Mouse (Mus musculus) liver, embryonic 13.5 days (tissue): ENCODE measurements around the gene 4930556J24Rik. TPM values are rescaled to one million over a fixed set of nuclear protein-coding genes. Genes with fewer than 3 reads are reported as not detected.
"Not testable (repeated sequence)": the region's sequence is repeated elsewhere in the genome, so short reads cannot be mapped to it uniquely, and the experiment has no call there.

Experiments
- ATAC-seq: fragments of 200-750 bp; cut with Nextera tagmentation; 2 replicates; pipeline ENCODE4 v1.8.0; 2017; ENCODE audit warnings: low read depth, mild to moderate bottlenecking, moderate number of reproducible peaks, moderate library complexity
- DNase-seq: peaks from one replicate; pipeline ENCODE4 v3.0.0; 2022
- H3K27ac ChIP-seq: fragments of 300-500 bp; sonication (generic); 2 replicates; pipeline ENCODE4 v1.5.1; 2015; ENCODE audit warnings: moderate library complexity, mild to moderate bottlenecking, inconsistent platforms
- H3K27me3 ChIP-seq: fragments of 300-500 bp; sonication (generic); 2 replicates; pipeline ENCODE4 v1.6.1; 2015; ENCODE audit warnings: mild to moderate bottlenecking, inconsistent platforms
- H3K36me3 ChIP-seq: fragments of 300-500 bp; sonication (generic); 2 replicates; pipeline ENCODE4 v1.6.1; 2015; ENCODE audit warnings: mild to moderate bottlenecking, inconsistent platforms
- H3K4me1 ChIP-seq: fragments of 300-500 bp; sonication (generic); replicated peaks from 2 replicates; pipeline ENCODE4 v1.6.1; 2015; ENCODE audit warnings: inconsistent platforms
- H3K4me2 ChIP-seq: fragments of 300-500 bp; sonication (generic); 2 replicates; pipeline ENCODE4 v1.6.1; 2015; ENCODE audit warnings: inconsistent platforms, mild to moderate bottlenecking, moderate library complexity
- H3K4me3 ChIP-seq: fragments of 300-500 bp; sonication (generic); replicated peaks from 2 replicates; pipeline ENCODE4 v1.5.1; 2015; ENCODE audit warnings: mild to moderate bottlenecking, inconsistent platforms
- H3K9ac ChIP-seq: fragments of 300-500 bp; sonication (generic); 2 replicates; pipeline ENCODE4 v1.6.1; 2015; ENCODE audit warnings: mild to moderate bottlenecking, inconsistent platforms
- H3K9me3 ChIP-seq: fragments of 300-500 bp; sonication (generic); replicated peaks from 2 replicates; pipeline ENCODE4 v1.6.1; 2016; ENCODE audit warnings: inconsistent platforms
- WGBS: fragments of 180-500 bp; shearing (Covaris S2); methylation state at CpG from one replicate; pipeline ENCODE4 v1.1.7; 2015; ENCODE audit not compliant: insufficient replicate concordance; 5-methylcytosine and 5-hydroxymethylcytosine counted together
- polyA plus RNA-seq: library from polyadenylated mRNA; unstranded; fragments of >200 nt; fragmentation: Nextera tagmentation; extraction: Ambion mirVana; gene quantifications from 2 replicates; pipeline ENCODE4 v1.2.1, GENCODE M21; 2015

Gene 4930556J24Rik
- polyA plus RNA-seq, 1 experiment from 2014 or later: not detected

- Histone ChIP-seq H3K4me1 (peaks cover 13% of the 10 kb centered on the region), H3K36me3 (peaks cover 89% of the 10 kb centered on the region)
Observed at GRCm38 (mm10) chr11:3970361-3970760, 6.2 kb downstream of the 4930556J24Rik start.

GRCm38 (mm10) chr11:3969837-3970236, 6.7 kb downstream of the 4930556J24Rik start:
- no peak for ATAC-seq
- Histone ChIP-seq H3K9ac (no peak overlapping the region), H3K4me3 (no peak overlapping the region), H3K27me3 (no peaks in the 10 kb centered on the region), H3K9me3 (no peaks in the 10 kb centered on the region), H3K4me2 (no peak overlapping the region), H3K27ac (no peak overlapping the region), H3K4me1 (peaks cover 18% of the 10 kb centered on the region), H3K36me3 (peaks cover 84% of the 10 kb centered on the region)
- no peak for DNase-seq
- WGBS: 68% methylated on average over 3 of the region's 3 CpGs

More at GRCm38 (mm10) chr11:3970361-3970760, 6.2 kb downstream of the 4930556J24Rik start:
- no peaks in the 10 kb centered on the region for H3K27me3 ChIP-seq
- no peak overlapping the region for H3K4me3 ChIP-seq
- no peak overlapping the region for H3K9ac ChIP-seq
- ATAC-seq (no peak), DNase-seq (no peak)
- H3K9me3 ChIP-seq: no peaks in the 10 kb centered on the region
- no peak overlapping the region for H3K4me2 ChIP-seq
- H3K27ac ChIP-seq: no peak overlapping the region
- 87% methylated on average over 7 of the region's 7 CpGs for WGBS

- ATAC-seq (peak; percentile 74; the same call in 1 of the 2 replicates), DNase-seq (no peak)
- H3K9me3 ChIP-seq: no peaks in the 10 kb centered on the region
- WGBS: 7% methylated on average over 11 of the region's 11 CpGs
- peaks cover 31% of the 10 kb centered on the region for H3K36me3 ChIP-seq
- peaks cover 3% of the 10 kb centered on the region; the same call in 1 of the 2 replicates for H3K27me3 ChIP-seq
- H3K27ac ChIP-seq: peak overlapping the region; percentile 73
- H3K4me3 ChIP-seq: peak overlapping the region; percentile 83
- H3K4me1 ChIP-seq: peaks cover 33% of the 10 kb centered on the region
- H3K9ac ChIP-seq: peak overlapping the region; percentile 81
- H3K4me2 ChIP-seq: peak overlapping the region; percentile 80
Observed at GRCm38 (mm10) chr11:3964416-3965172, 12.0 kb downstream of the 4930556J24Rik start.

- H3K36me3 ChIP-seq: peaks cover 23% of the 10 kb centered on the region
- H3K27ac ChIP-seq: peak within 1 kb of the TSS; percentile 73
- H3K4me1 ChIP-seq: peaks cover 33% of the 10 kb centered on the region
- ATAC-seq: peak; percentile 88
- peak; percentile 77 for DNase-seq
- peak within 1 kb of the TSS; percentile 83 for H3K4me3 ChIP-seq
- under 1% methylated on average over 31 of the region's 31 CpGs for WGBS
- H3K9me3 ChIP-seq: no peaks in the 10 kb centered on the region
- peaks cover 3% of the 10 kb centered on the region; the same call in 1 of the 2 replicates for H3K27me3 ChIP-seq
- peak within 1 kb of the TSS; percentile 81 for H3K9ac ChIP-seq
- H3K4me2 ChIP-seq: peak within 1 kb of the TSS; percentile 80
Observed at GRCm38 (mm10) chr11:3963610-3964415, 12.8 kb downstream of the 4930556J24Rik start, which contains the start of gene Pes1. Gene Pes1 (plus strand): TSS chr11:3963975.

- H3K4me1 ChIP-seq: peaks cover 33% of the 10 kb centered on the region
- H3K27me3 ChIP-seq: peaks cover 3% of the 10 kb centered on the region; the same call in 1 of the 2 replicates
- ATAC-seq (no peak), DNase-seq (no peak)
- peak overlapping the region; percentile 80 for H3K4me2 ChIP-seq
- peaks cover 17% of the 10 kb centered on the region for H3K36me3 ChIP-seq
- H3K9me3 ChIP-seq: no peaks in the 10 kb centered on the region
- peak overlapping the region; percentile 55; the same call in 1 of the 2 replicates for H3K27ac ChIP-seq
- H3K4me3 ChIP-seq: peak overlapping the region; percentile 83
- peak overlapping the region; percentile 81 for H3K9ac ChIP-seq
- 73% methylated on average over 10 of the region's 10 CpGs for WGBS
Observed at GRCm38 (mm10) chr11:3963155-3963554, 13.4 kb downstream of the 4930556J24Rik start.

- no peaks in the 10 kb centered on the region for H3K9me3 ChIP-seq
- WGBS: 46% methylated on average over 3 of the region's 3 CpGs
- DNase-seq: no peak
- H3K4me3 ChIP-seq: no peak overlapping the region
- ATAC-seq: no peak
- peaks cover 3% of the 10 kb centered on the region; the same call in 1 of the 2 replicates for H3K27me3 ChIP-seq
- H3K27ac ChIP-seq: no peak overlapping the region
- no peak overlapping the region for H3K9ac ChIP-seq
- no peak overlapping the region for H3K4me2 ChIP-seq
- peaks cover 3% of the 10 kb centered on the region for H3K36me3 ChIP-seq
- peaks cover 33% of the 10 kb centered on the region for H3K4me1 ChIP-seq
Observed at GRCm38 (mm10) chr11:3961761-3962160, 14.8 kb downstream of the 4930556J24Rik start.

- Histone ChIP-seq H3K4me3 (no peak overlapping the region), H3K4me1 (peaks cover 25% of the 10 kb centered on the region), H3K27me3 (peaks cover 3% of the 10 kb centered on the region; the same call in 1 of the 2 replicates), H3K9ac (no peak overlapping the region), H3K9me3 (no peaks in the 10 kb centered on the region), H3K27ac (no peak overlapping the region), H3K4me2 (no peak overlapping the region), H3K36me3 (no peaks in the 10 kb centered on the region)
- ATAC-seq (no peak), DNase-seq (no peak)
- WGBS: 23% methylated on average over 2 of the region's 2 CpGs
Observed at GRCm38 (mm10) chr11:3960901-3961300, 15.7 kb downstream of the 4930556J24Rik start.

GRCm38 (mm10) chr11:3955371-3955770, 21.2 kb downstream of the 4930556J24Rik start:
- not testable (repeated sequence) for ATAC-seq, H3K36me3 ChIP-seq, H3K27me3 ChIP-seq, DNase-seq, H3K27ac ChIP-seq, H3K4me3 ChIP-seq, H3K4me2 ChIP-seq, H3K4me1 ChIP-seq, H3K9me3 ChIP-seq, H3K9ac ChIP-seq
- WGBS: 66% methylated on average over 4 of the region's 4 CpGs

- WGBS: 71% methylated on average over 5 of the region's 5 CpGs
- H3K27me3 ChIP-seq, DNase-seq, H3K9me3 ChIP-seq, ATAC-seq, H3K9ac ChIP-seq, H3K27ac ChIP-seq, H3K4me1 ChIP-seq, H3K4me3 ChIP-seq, H3K36me3 ChIP-seq, H3K4me2 ChIP-seq: not testable (repeated sequence)
Observed at GRCm38 (mm10) chr11:3954876-3955275, 21.7 kb downstream of the 4930556J24Rik start.

GRCm38 (mm10) chr11:3946386-3946785, 30.2 kb downstream of the 4930556J24Rik start:
- Histone ChIP-seq H3K9ac (no peak overlapping the region), H3K4me3 (no peak overlapping the region), H3K4me2 (no peak overlapping the region), H3K27ac (no peak overlapping the region), H3K4me1 (no peaks in the 10 kb centered on the region), H3K9me3 (no peaks in the 10 kb centered on the region), H3K36me3 (no peaks in the 10 kb centered on the region), H3K27me3 (peaks cover 15% of the 10 kb centered on the region)
- WGBS: 9% methylated on average over 1 of the region's 1 CpGs
- DNase-seq (no peak), ATAC-seq (no peak)

GRCm38 (mm10) chr11:3941371-3941770, 35.2 kb downstream of the 4930556J24Rik start:
- Histone ChIP-seq H3K4me3 (no peak overlapping the region), H3K27me3 (peaks cover 18% of the 10 kb centered on the region), H3K9ac (no peak overlapping the region), H3K4me1 (no peaks in the 10 kb centered on the region), H3K36me3 (no peaks in the 10 kb centered on the region), H3K27ac (no peak overlapping the region), H3K9me3 (no peaks in the 10 kb centered on the region), H3K4me2 (no peak overlapping the region)
- no peak for ATAC-seq
- 71% methylated on average over 7 of the region's 7 CpGs for WGBS
- no peak for DNase-seq
